Mouse (Mus musculus) telencephalon, adult 2 months (tissue): ENCODE data around the gene Glcci1.
A peak's percentile ranks its signal among the peaks of the same experiment; 100 is the strongest.
"Not testable (repeated sequence)": the region's sequence is repeated elsewhere in the genome, so short reads cannot be mapped to it uniquely, and the experiment has no call there.

Source experiments
- DNase-seq: peaks from one replicate; pipeline ENCODE4 v3.0.0-alpha.2; 2011; ENCODE audit warnings: low read depth, low spot score

Gene Glcci1

DNA sequence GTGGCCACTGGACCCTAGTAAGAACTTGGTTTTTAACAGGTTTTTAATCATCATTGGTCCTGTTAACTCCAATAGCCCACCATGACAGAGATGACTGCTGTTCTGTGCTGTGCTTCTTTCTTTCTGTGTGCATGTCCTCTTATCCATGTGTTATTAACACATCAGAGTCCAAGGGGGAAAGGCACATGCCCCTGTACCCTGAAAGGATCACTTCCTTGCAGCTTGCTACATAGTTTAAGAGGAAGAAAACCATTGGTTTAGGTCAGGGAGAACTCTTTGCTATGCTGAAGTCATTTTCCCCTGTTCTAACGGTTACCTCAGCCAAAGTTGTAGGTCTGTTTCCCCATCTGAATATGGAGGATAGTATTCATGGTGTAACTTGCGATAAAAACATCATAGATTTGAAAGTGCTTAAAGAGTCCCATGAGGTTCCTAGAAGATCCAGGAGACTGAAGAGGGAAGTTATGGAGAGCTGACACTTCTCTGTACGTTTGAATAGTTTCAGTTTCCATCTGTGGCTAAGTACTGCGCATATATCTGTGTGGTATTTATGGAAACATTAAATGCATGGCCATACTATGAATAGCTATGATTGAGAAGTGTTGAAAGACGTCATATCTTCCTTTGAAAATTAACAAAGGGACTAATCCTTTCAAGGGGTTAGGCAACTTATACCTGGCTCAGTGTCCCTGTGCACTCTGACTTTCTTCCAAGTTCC is 14.1 kb upstream of the Glcci1 start:
- DNase-seq = no peak

DNA sequence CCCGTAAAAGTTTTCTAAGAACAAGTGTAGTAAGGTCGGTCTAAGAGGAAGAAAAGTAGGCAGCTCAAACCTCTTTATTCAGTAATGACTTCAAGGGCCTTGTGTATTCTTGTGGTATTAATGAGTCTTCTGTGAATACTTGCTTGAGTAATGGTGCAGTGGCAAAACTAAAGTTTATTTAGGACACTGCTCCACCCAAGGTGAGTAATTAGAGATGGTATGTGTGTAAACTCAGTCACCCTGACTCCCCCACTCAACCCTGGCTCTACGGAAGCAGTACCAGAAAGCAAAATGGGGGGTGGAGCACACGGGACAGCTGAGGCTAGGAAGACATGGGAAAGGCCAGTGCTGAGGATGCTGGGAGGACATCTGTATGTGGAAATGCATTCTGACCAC is 13.6 kb upstream of the Glcci1 start:
- DNase-seq = no peak

DNA sequence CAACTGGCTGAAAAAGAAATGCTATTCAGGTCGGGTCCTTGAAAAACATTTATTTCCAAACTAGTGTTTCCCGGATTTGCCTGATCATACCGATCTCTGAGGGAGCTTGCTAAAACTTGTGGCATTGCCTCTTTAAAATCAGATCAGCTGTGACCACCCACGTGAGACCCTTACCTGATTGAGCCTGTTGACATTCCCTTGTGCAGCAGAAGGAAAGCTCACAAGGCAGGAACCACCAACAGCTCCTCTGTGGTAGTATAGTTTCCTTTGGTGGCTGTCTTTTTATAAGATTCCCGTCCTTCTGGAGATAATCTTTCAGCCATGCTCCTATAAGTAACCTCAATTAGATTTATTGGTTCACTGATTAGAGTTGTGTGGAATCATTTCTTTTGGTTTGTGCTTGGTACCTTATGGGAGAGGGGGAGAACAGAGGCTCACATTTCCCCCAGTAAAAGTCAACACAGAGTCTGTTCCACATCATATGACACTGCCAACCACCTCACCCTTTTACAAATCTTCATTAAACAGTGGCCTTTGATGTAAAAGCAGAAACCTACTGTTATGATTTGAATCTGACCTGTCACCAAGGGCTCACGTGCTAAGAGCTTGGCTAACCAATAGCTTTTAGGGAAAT is 12.0 kb upstream of the Glcci1 start:
- DNase-seq = no peak

DNA sequence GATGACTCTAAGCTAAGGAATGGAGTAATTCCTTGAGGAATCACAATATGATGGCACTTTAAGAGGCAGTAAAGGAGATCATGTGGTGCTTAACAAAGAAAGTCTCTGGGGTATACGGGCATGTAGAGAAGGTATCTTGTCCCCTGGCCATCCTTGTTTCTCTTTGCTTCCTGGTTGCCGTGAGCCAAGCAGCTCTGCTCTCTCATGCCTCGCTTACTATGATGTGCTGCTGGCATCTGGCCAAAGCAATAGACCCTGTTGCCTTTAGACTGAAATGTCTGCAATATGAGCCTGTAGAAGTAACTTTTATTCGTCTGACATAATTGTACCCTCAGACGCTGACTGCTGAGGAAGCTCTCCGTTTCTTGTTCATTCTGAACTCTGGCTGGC is 11.5 kb upstream of the Glcci1 start:
- DNase-seq = no peak

DNA sequence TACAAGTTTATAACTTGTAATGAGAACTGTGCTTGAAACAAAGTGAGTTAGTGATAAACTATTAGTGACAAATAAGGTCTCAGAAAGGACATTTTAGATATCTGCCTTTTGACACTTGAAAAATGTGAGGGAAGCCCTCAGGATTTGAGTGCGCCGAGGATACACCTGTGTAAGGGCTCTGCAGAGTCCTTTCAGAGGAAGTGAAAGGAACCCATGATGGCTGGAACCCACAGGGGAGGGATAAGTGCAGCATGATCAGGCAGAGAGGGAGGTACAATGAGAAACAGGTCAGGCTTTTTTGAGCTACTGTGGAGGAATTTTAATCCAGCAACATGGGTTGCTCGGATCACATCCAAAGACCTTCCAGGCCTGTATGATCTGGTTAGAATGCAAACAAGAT is 10.4 kb upstream of the Glcci1 start:
- DNase-seq = no peak

DNA sequence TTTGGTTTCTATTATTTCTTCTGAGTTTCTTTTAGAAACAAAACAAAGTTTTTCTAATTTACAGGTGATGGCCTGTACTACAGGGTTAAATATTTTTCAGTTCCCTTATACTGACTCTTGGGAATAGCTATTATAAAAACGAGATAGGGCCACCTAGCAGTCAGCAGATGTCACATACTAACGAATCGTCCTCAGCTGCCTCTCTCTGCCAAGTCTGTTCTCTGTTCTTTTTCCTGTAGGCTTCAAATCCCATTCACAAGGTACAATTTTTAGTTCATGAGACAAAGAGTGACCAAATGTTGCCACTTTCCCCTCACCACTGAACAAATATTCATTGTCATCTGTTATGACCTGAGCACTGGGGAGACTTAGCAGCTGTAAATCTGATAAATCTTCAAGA is 5.4 kb upstream of the Glcci1 start:
- DNase-seq = no peak

DNA sequence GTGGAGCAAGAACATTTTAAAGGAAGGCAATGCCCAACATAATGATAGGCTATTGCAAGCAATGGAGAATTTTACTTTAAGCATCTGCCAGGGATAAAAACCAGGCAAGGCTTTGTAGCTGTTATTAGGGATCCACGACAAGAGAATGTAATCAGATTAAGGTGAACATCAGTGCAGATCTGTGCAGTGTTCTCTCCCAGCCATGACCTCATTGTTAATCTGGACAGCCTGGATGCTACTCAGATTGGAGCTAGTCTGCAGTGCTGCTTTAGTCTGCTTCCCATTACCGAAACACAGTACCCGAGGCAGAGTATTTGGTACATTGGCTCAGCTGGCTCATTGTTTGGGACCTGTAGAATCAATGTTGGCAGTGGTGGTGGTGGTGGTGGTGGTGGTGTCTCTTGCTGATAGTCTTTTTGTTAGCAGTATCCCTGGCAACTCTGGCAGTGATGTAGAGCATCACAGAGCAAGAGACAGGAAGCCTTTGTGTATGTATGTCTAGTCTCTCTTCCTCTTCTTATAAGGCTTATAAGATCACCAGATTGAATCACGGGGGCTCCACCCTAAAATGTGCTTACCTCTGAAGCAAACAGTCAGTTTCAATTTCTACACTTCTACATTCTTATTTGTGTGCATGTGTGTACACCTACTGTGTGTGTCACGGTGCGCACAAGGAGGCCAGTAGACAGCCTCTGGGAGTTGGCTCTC is 4.7 kb upstream of the Glcci1 start:
- no peak for DNase-seq

DNA sequence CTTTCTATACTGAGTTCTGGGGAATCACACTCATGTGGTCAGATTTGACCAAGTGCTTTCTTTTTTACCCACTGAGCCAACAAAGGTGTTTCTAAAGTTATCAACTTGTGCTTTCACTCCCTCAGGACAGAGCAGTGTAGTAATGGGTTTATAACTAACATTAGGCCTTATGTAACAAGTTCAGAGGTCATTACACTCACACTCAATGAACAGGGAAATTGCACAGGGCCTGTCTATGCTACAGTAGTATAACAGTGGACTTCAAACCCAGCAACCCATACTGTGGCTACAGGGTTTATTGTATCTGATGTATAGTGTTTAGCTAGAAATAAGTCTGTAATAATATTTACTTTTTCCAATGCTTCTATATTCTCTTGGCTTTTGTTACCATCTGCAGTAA is 2.8 kb upstream of the Glcci1 start:
- DNase-seq = no peak

DNA sequence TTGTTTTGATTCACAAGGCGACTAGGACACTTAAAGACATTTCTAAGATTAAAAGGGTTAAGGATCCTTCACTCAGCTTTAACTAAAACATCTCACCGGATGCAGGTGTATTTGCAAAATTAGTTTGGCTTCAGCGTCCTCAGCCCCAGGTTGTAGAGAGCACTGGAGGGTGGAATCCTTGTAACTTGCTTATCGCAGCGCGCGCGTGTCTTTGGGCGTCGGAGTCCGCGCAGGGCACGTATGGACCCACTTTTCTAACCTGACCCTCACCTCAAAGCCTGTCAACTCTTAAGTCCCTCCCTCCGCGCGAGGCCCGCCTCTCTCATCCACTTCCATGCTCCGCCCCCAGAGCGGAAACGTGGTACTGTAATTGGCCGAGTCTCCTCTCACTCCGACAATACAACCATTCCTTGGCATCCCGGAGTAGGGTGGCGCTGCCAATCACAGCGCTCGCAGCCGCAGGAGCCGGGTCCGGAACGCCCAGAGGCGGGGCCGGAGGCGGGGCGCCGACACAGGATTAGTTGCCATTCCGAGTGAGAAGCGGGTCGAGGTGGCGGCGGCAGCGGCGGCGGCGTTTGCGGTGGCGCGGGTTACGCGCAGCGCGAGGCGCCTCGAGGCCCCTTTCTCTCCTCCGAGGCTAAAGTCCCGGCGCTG is 390 bp upstream of the Glcci1 start:
- peak; percentile 98 for DNase-seq

DNA sequence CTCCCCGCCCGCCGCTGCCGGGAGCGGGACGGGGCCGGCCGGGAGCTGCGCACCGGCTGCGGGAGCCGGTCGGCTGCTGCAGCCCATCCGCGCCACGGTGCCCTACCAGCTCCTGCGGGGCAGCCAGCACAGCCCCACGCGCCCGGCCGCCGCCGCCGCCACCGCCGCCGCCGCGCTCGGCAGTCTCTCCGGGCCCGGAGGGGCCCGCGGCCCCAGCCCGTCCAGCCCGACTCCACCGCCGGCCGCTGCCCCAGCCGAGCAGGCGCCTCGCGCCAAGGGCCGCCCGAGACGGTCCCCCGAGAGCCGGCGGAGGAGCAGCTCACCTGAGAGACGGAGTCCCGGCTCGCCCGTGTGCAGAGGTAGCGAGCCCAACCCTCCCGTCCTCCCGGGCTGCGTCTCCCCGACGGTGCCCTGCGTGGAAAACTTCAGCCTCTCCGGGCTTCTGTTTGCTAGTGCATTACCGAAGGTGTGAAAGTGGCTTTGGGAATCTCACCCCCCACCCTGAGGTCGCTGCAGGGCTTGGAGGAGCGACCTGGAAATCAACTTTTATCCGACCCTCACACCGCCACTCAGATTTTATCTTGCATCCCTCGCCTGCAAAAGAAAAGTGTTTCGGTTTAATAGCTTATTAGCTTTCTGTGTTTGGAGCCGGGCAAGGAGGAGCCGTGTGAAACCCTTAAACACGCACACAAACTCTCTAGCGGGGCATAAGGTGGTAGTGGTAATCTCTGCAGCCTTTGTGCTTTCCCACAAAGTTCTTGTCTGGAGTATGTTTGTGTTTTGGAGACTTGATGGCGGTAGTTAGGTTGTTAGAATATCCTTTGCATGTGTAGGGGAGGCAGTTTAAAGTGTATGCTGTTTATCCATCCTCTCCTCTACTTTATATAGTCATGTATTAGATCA is 812 bp downstream of the Glcci1 start:
- no peak for DNase-seq

DNA sequence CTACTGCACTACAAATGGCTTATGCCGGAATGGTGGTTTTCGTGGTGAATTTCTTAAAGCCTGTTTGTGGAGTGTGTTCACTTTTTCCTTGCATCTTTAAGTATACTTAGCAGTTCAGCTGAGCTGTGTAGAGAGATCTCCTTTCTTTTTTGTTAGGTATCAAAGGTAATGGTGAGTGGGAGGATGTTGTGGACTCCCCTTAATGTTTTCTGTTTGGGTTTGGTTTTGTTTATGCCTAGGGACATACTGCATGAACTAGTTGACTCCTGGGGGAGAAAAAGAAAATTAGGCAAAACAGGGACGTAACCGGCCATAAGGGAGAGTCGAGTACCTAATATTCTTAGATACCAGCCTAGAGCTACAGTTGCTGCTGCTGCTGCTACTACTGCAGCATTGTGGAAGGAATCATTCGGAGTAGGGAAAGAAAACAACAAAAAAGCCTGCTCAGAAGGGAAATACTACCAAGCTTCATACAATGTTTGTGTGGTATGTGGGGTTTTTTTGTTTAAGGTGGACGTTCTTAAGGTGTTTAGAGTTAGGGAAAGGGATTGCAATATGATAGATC is 1.5 kb downstream of the Glcci1 start:
- no peak for DNase-seq

DNA sequence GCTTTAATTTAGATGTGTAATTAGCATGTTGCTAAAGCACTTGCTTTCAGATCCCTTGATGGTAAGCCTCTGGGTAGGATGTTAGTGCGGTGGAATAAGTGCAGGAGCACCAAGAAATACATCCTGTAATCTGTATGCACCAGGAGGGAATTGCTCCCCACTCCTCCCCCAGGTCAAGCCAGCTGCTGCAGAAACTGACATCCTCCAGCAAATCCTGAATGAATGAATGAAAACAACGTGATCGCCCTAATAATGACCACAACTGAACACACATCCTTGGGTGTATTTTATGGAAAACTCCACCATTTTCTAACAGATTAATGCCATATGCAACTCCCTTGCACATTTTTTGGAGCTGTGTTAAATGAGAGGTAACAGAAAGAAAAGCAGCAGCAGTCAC is 2.0 kb downstream of the Glcci1 start:
- no peak for DNase-seq

DNA sequence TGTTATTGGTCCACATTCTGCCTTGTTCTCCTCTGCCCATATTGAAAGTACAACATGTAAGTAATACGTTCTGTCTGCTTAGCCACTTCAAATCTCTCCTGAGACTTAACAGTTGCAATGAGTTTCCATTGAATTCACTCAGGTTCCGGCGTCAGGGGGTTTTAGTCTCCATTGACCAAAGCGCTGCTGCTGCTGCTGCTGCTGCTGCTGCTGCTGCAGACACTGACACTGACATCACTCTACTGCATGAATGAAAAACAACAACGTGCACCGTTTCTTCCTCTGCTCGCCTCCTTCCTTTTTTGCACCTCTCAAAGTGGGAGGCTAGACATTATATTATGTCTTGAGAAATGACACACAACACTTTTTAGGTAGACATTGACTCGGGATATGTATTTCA is 3.0 kb downstream of the Glcci1 start:
- no peak for DNase-seq

DNA sequence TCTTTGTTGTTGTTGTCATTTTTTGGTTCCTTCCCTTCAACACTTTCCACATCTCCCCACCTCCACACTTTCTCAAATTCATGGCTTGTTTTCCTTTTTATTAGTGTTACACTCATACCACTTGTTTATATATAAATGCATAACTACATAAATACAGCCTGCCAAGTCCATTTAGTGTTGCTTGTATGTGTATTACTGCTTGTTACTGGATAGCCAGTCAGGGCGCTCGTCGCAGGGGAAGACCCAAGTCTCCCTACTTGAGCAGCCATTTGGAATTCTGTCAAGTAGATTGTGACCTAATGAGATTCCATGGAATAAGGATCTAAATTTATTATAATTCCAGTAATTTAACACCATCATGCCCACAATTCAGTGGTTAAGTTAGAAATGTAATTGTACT is 10.3 kb downstream of the Glcci1 start:
- no peak for DNase-seq

DNA sequence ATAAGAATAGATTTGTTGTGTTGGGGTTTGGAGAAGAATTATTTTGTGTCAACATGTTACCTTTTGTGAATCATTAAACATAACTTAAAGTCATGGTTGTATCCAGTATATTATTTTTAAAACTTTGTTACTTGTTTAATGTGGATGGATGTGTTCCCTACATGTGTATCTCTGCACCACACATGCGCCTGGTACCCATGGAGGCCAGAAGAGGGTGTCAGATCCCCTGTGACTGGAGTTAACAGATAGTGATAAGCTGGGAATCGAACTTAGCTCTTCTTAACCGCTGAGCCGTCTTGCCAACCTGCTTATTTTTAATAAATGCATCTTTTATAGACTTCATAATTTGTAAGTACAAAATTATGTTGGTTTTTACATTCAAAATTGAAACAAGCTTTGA is 11.8 kb downstream of the Glcci1 start:
- DNase-seq = no peak

DNA sequence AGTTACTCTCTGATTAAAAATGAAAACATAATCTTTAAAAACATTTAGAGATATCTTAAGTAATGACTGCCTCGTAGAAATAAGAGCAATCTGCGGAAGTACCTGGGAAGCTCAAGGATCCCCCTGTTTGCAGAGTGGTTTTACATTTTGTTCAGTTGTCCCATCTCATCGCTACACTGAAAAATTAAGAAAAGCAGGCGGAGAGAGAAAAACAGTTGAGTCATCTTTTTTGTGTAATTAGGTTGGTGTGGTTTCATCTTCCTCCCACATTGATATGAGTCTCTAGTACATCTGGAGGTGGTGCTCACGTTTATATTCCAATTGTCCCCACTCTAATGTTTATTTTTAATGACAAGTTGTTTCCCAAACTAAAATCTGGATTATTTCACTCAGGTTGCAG is 15.3 kb downstream of the Glcci1 start:
- no peak for DNase-seq

DNA sequence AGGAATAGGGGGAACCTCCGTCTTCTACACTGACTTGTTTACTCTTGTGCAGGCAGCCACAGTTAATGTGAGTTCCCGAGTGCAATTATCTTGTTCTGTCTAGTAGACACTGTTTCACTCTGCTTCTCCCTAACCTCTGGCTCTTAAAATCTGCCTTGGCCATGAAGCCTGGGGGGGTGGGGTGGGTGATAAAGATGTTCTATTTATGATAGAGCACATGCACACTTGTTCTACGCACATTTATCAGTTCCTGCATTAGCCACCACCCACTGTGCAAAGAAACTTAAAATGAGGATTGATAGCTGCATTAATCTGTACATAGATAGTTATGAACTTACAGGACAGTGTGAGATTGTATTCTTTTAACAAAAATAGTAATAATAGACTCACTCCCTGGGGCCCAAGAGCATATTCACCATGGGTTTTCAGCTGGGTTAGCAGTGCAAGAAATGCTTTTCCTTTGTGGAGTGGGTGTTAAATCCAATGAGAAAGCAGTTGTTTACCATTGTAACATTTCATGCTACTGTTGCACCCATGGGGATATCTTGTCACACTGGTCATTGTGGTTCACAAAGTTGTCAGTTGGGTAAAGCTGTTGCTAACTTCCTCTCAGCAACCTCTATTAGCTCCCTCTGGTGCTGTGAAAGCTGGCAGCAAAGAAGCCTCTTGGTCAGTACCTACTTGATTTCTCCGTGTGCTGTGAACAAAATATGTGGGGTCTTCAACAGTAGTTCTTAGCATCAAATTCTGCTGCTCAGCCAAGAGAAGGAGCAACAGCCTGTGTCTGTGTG is 21.9 kb downstream of the Glcci1 start:
- no peak for DNase-seq

DNA sequence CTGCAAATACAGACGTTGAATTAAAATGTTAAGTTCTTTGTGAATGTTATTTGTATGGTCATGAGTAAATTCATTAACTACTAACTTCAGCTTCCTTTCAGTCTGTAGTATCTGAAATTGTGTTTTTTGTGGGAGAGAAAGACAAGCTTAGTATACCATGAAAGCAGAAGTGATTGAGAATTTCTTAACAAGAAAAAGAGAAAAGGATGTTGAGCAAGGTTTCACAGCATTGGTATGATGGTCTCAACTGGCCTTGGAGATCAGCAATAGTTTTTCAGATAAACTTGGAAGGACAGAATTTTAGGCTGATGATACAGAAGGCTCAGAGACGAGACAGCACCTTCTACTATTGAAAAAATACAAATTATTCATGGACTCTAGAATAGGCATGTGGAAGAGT is 27.5 kb downstream of the Glcci1 start:
- DNase-seq = no peak

DNA sequence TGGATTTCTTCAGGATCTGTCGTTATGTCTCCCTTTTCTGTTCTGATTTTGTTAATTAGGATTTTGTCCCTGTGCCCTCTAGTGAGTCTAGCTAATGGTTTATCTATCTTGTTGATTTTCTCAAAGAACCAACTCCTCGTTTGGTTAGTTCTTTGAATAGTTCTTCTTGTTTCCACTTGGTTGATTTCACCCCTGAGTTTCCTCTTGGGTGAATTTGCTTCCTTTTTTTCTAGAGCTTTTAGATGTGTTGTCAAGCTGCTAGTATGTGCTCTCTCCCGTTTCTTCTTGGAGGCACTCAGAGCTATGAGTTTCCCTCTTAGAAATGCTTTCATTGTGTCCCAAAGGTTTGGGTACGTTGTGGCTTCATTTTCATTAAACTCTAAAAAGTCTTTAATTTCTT is 32.1 kb downstream of the Glcci1 start:
- not testable (repeated sequence) for DNase-seq

DNA sequence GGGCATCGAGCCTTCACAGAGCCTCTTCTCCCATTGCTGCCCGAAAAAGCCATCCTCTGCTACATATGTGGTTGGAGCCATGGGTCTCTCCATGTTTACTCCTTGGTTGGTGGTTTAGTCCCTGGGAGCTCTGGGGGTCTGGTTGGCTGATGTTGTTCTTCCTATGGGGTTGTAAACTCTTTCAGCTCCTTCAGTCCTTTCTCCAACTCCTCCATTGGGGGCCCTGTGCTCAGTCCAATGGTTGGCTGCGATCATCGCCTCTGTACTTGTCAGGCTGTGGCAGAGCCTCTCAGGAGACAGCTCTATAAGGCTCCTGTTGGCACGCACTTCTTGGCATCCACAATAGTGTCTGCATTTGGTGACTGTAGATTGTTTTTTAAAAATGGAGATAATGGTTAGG is 35.4 kb downstream of the Glcci1 start:
- no peak for DNase-seq
